Mouse (Mus musculus): Measurements from ENCODE around the gene B4galt5.
A peak's percentile ranks its signal among the peaks of the same experiment; 100 is the strongest.

The B4galt5 gene

GRCm38 (mm10) chr2:167257790-167258189, 91.2 kb downstream of the B4galt5 start:
- DNase-seq (ENCODE audit: low read depth, low spot score): no peak

- DNase-seq (ENCODE audit: low read depth, low spot score): no peak
Observed at GRCm38 (mm10) chr2:167254808-167255207, 94.2 kb downstream of the B4galt5 start.

GRCm38 (mm10) chr2:167254185-167254584, 94.8 kb downstream of the B4galt5 start:
- DNase-seq (ENCODE audit: low read depth, low spot score): no peak

- DNase-seq (ENCODE audit: low read depth, low spot score): no peak
Observed at GRCm38 (mm10) chr2:167253476-167253875, 95.5 kb downstream of the B4galt5 start.

- no peak for DNase-seq (ENCODE audit: low read depth, low spot score)
Observed at GRCm38 (mm10) chr2:167252057-167252687, 96.8 kb downstream of the B4galt5 start.

GRCm38 (mm10) chr2:167250736-167251337, 98.1 kb downstream of the B4galt5 start:
- no peak for DNase-seq (ENCODE audit: low read depth, low spot score)

- no peak for DNase-seq (ENCODE audit: low read depth, low spot score)
Observed at GRCm38 (mm10) chr2:167250003-167250735, 98.8 kb downstream of the B4galt5 start.

- DNase-seq (ENCODE audit: low read depth, low spot score): peak; percentile 32
Observed at GRCm38 (mm10) chr2:167249591-167249990, 99.4 kb downstream of the B4galt5 start.
